Mouse (Mus musculus): ENCODE measurements at regions not wholly inside any gene's neighbourhood (a gene's known extent, or its start where the extent isn't known, plus 50 kb on each side); places are given as distances from the start of the nearest gene placed in this dataset.

- DNase-seq (ENCODE audit: low read depth, low spot score), result no peak
Measured at GRCm38 (mm10) chr17:94424811-94425210, 325.0 kb downstream of the Mettl4 start.

GRCm38 (mm10) chr17:94382993-94383392, 366.8 kb downstream of the Mettl4 start:
- no peak for DNase-seq (ENCODE audit: low read depth, low spot score)

GRCm38 (mm10) chr17:94335688-94336087, 414.1 kb downstream of the Mettl4 start:
- DNase-seq (ENCODE audit: low read depth, low spot score), result no peak

- no peak for DNase-seq (ENCODE audit: low read depth, low spot score)
Measured at GRCm38 (mm10) chr17:94326179-94326578, 423.6 kb downstream of the Mettl4 start.

GRCm38 (mm10) chr17:94291221-94291620, 458.6 kb downstream of the Mettl4 start:
- no peak for DNase-seq (ENCODE audit: low read depth, low spot score)

- DNase-seq (ENCODE audit: low read depth, low spot score), result no peak
Measured at GRCm38 (mm10) chr17:94287612-94288159, 462.1 kb downstream of the Mettl4 start.

GRCm38 (mm10) chr17:94276851-94277250, 473.0 kb downstream of the Mettl4 start:
- no peak for DNase-seq (ENCODE audit: low read depth, low spot score)

- no peak for DNase-seq (ENCODE audit: low read depth, low spot score)
Measured at GRCm38 (mm10) chr17:94269756-94270155, 480.1 kb downstream of the Mettl4 start.

GRCm38 (mm10) chr17:94255666-94256065, 494.2 kb downstream of the Mettl4 start:
- peak; percentile 71 for DNase-seq (ENCODE audit: low read depth, low spot score)

- DNase-seq (ENCODE audit: low read depth, low spot score), result peak; percentile 89
Measured at GRCm38 (mm10) chr17:94254801-94255200, 495.0 kb downstream of the Mettl4 start.

GRCm38 (mm10) chr17:94243821-94244220, 506.0 kb downstream of the Mettl4 start:
- DNase-seq (ENCODE audit: low read depth, low spot score), result peak; percentile 60

- peak; percentile 81 for DNase-seq (ENCODE audit: low read depth, low spot score)
Measured at GRCm38 (mm10) chr17:94226136-94226535, 523.7 kb downstream of the Mettl4 start.
